Mouse (Mus musculus): ENCODE results near the gene Dennd1b.

GRCm38 (mm10) chr1:138974836-138975235 lies 11.6 kb downstream of the Dennd1b start:
- TF ChIP-seq NELFE (IDR thresholded peaks at IDR 0.05; ENCODE audit: low read depth, low read length) = no peak
- no peak for TF ChIP-seq POLR2A (IDR thresholded peaks at IDR 0.05; ENCODE audit: low read depth, low read length)
- no peak for TF ChIP-seq CTCF (conservative IDR thresholded peaks at IDR 0.05 in 1 of 2, IDR thresholded peaks at IDR 0.05 in 1 of 2; ENCODE audit: low read depth in 2 of 2, low read length in 2 of 2)
- TF ChIP-seq ZC3H11A (IDR thresholded peaks at IDR 0.05; ENCODE audit: low read depth, low read length) = no peak
- TF ChIP-seq KAT2A (IDR thresholded peaks at IDR 0.05; ENCODE audit: insufficient replicate concordance, low read length) = no peak
- no peak for TF ChIP-seq TCF12 (IDR thresholded peaks at IDR 0.05; ENCODE audit: low read depth, low read length)
- no peak for TF ChIP-seq POLR2AphosphoS2 (IDR thresholded peaks at IDR 0.05; ENCODE audit: low read depth, low read length)
- TF ChIP-seq USF2 (conservative IDR thresholded peaks at IDR 0.05; ENCODE audit: low read depth, low read length) = no peak
- no peak for TF ChIP-seq EP300 (IDR thresholded peaks at IDR 0.05; ENCODE audit: low read length)
- no peak for TF ChIP-seq NRF1 (IDR thresholded peaks at IDR 0.05; ENCODE audit: low read depth, low read length)
